Mouse (Mus musculus) ES-E14 (cell line): ENCODE data around the gene H2-M10.3.
"Not testable (repeated sequence)": the region's sequence is repeated elsewhere in the genome, so short reads cannot be mapped to it uniquely, and the experiment has no call there.

Source experiments
- CHD2 ChIP-seq: IDR thresholded peaks from 2 replicates; pipeline ENCODE4 v1.6.1; 2014; ENCODE audit warnings: mild to moderate bottlenecking, low read depth, low read length, inconsistent platforms
- ZC3H11A ChIP-seq: IDR thresholded peaks from 2 replicates; pipeline ENCODE4 v1.6.1; 2012; ENCODE audit warnings: low read depth, mild to moderate bottlenecking, inconsistent platforms, low read length, borderline replicate concordance
- ZNF384 ChIP-seq: IDR thresholded peaks from 2 replicates; pipeline ENCODE4 v1.6.1; 2012; ENCODE audit warnings: low read depth, low read length, inconsistent platforms

GRCm38 (mm10) chr17:36355343-36355742 lies 12.9 kb downstream of the H2-M10.3 start:
- TF ChIP-seq ZC3H11A, ZNF384, CHD2: not testable (repeated sequence)
